ENCODE assay signal across 24 mouse cellular contexts in the genomic region with DNA sequence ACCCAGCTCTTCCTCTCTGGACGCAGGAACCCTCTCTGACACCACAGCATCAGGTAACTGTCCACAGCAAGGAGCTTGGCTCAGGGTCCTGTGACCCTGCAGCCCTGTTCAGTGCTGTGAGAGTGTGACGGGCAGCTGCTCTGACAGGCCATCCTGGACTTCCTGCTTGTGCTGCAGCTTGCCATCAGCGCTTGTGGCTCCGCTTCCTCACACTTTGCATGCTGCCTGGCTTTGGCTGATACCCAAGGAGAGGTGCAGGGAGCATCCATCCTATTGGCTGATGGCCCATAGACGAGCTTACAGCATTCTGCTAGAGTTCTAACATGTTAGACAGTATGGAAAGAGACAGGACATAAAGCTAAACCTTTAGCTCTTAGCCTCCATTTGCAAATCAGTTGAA.
A peak's percentile ranks its signal among the peaks of the same experiment; 100 is the strongest.
DNase-seq lines count a peak whose midpoint lies in the region; ATAC-seq and TF ChIP-seq lines count a peak whose summit lies in the region.
"Had no signal": no experiment of that assay in that cellular context is flagged by ENCODE, and none has a peak within 500 bp of the region (broad histone marks: within the 10 kb centered on the region; RNA-seq: fewer than 3 reads in every experiment).

No protein-coding gene starts in this region.

- peaks cover 97% of the 10 kb centered on the region for H3K36me3 ChIP-seq in lung, embryonic 14.5 days (ENCODE audit: insufficient read depth)
- peaks cover 79% of the 10 kb centered on the region for H3K36me3 ChIP-seq in lung, postnatal 0 days (ENCODE audit: insufficient read depth, low read length)
- H3K36me3 ChIP-seq in intestine, embryonic 15.5 days, result peaks cover 77% of the 10 kb centered on the region

- no peaks in the 10 kb centered on the region for H3K27me3 ChIP-seq in lung, embryonic 14.5 days (ENCODE audit: insufficient read depth, low read length)
- H3K27me3 ChIP-seq in lung, postnatal 0 days (replicated peaks; ENCODE audit: insufficient read depth, low read length), result no peaks in the 10 kb centered on the region
- no peaks in the 10 kb centered on the region for H3K27me3 ChIP-seq in intestine, embryonic 15.5 days (replicated peaks)
- H3K27me3 ChIP-seq: embryonic facial prominence, embryonic 13.5 days; forebrain, embryonic 12.5 days; heart, embryonic 13.5 days; hindbrain, embryonic 13.5 days; limb, embryonic 13.5 days; liver, embryonic 12.5 days had no signal

- no peak for TF ChIP-seq EP300 in lung, postnatal 0 days (IDR thresholded peaks at IDR 0.05)

- no peaks in the 10 kb centered on the region for H3K9me3 ChIP-seq in lung, embryonic 14.5 days (ENCODE audit: low read depth, low read length)
- no peaks in the 10 kb centered on the region for H3K9me3 ChIP-seq in lung, postnatal 0 days (ENCODE audit: low read length)
- no peaks in the 10 kb centered on the region for H3K9me3 ChIP-seq in intestine, embryonic 15.5 days
- H3K9me3 ChIP-seq: embryonic facial prominence, embryonic 13.5 days; forebrain, embryonic 12.5 days; heart, embryonic 13.5 days; hindbrain, embryonic 13.5 days; limb, embryonic 13.5 days; liver, embryonic 12.5 days had no signal

- H3K4me2 ChIP-seq in lung, embryonic 14.5 days, result no peak overlapping the region
- H3K4me2 ChIP-seq in lung, postnatal 0 days (replicated peaks; ENCODE audit: low read depth, low read length), result no peak overlapping the region
- H3K4me2 ChIP-seq in intestine, embryonic 15.5 days (replicated peaks), result no peak overlapping the region
- H3K4me2 ChIP-seq: embryonic facial prominence, embryonic 13.5 days; forebrain, embryonic 12.5 days; heart, embryonic 13.5 days; hindbrain, embryonic 13.5 days; limb, embryonic 13.5 days; liver, embryonic 12.5 days had no signal

- ATAC-seq in lung, embryonic 14.5 days (ENCODE audit: insufficient read depth), result peak; percentile 28; the same call in 1 of the 2 replicates
- no peak for ATAC-seq in lung, postnatal 0 days
- no peak for ATAC-seq in intestine, embryonic 15.5 days
- ATAC-seq: inflammation-experienced regulatory T-cells, adult 6 months; liver, embryonic 12.5 days had no signal

- DNase-seq in lung, embryonic 14.5 days, result peak; percentile 59
- no peak for DNase-seq in lung, postnatal 0 days (ENCODE audit: low spot score)
- DNase-seq in MN1 (ENCODE audit: low spot score), result peak; percentile 56
- DNase-seq in brain, embryonic 14.5 days (ENCODE audit: low read depth), result peak; percentile 7
- peak; percentile 77 for DNase-seq in cerebellum, adult 9-11 months
- DNase-seq in embryo, embryonic 11 days, result no peak
- no peak for DNase-seq in kidney, postnatal 14 days
- DNase-seq: gastrocnemius, postnatal 25 days; heart, adult 2 months; kidney, adult 8-10 months; kidney, postnatal 25 days; layer of hippocampus, postnatal 36 days; lung, postnatal 14 days; midbrain, embryonic 14.5 days; thymus, postnatal 25 days had no signal

- H3K27ac ChIP-seq in lung, embryonic 14.5 days (ENCODE audit: low read depth), result no peak overlapping the region
- no peak overlapping the region for H3K27ac ChIP-seq in lung, postnatal 0 days (ENCODE audit: low read length)
- H3K27ac ChIP-seq in intestine, embryonic 15.5 days, result no peak overlapping the region
- H3K27ac ChIP-seq: embryonic facial prominence, embryonic 13.5 days; forebrain, embryonic 12.5 days; heart, adult 2 months; heart, embryonic 13.5 days; hindbrain, embryonic 13.5 days; limb, embryonic 13.5 days; liver, embryonic 12.5 days had no signal

- no peak overlapping the region for H3K4me3 ChIP-seq in lung, embryonic 14.5 days (ENCODE audit: low read depth, low read length)
- no peak overlapping the region for H3K4me3 ChIP-seq in lung, postnatal 0 days (ENCODE audit: low read depth, low read length)
- H3K4me3 ChIP-seq in intestine, embryonic 15.5 days (replicated peaks), result no peak overlapping the region
- H3K4me3 ChIP-seq: embryonic facial prominence, embryonic 13.5 days; erythroblast, embryonic 14.5 days; forebrain, embryonic 12.5 days; heart, adult 2 months; heart, embryonic 13.5 days; hindbrain, embryonic 13.5 days; limb, embryonic 13.5 days; liver, embryonic 12.5 days had no signal

- TF ChIP-seq POLR2A in brain, embryonic 14.5 days (IDR thresholded peaks at IDR 0.05; ENCODE audit: borderline replicate concordance, extremely low read depth, insufficient read depth, insufficient read length, poor library complexity, severe bottlenecking), result no peak

- 71% methylated on average over 5 of the region's 5 CpGs for WGBS in lung, embryonic 14.5 days
- 65% methylated on average over 5 of the region's 5 CpGs for WGBS in lung, postnatal 0 days
- 87% methylated on average over 5 of the region's 5 CpGs for WGBS in intestine, embryonic 15.5 days

- no peak for TF ChIP-seq CTCF in lung, embryonic 14.5 days (IDR thresholded peaks at IDR 0.05; ENCODE audit: low read depth)
- no peak for TF ChIP-seq CTCF in lung, postnatal 0 days (IDR thresholded peaks at IDR 0.05)
- no peak for TF ChIP-seq CTCF in brain, embryonic 14.5 days (IDR thresholded peaks at IDR 0.05; ENCODE audit: borderline replicate concordance, extremely low read depth, insufficient read depth, insufficient read length)

- H3K4me1 ChIP-seq in lung, embryonic 14.5 days (ENCODE audit: insufficient read depth), result no peaks in the 10 kb centered on the region
- no peaks in the 10 kb centered on the region for H3K4me1 ChIP-seq in lung, postnatal 0 days (ENCODE audit: insufficient read depth, low read depth, low read length)
- H3K4me1 ChIP-seq in intestine, embryonic 15.5 days (replicated peaks), result no peaks in the 10 kb centered on the region
- H3K4me1 ChIP-seq: embryonic facial prominence, embryonic 13.5 days; forebrain, embryonic 12.5 days; heart, embryonic 13.5 days; hindbrain, embryonic 13.5 days; limb, embryonic 13.5 days; liver, embryonic 12.5 days had no signal

- no peak overlapping the region for H3K9ac ChIP-seq in lung, embryonic 14.5 days
- H3K9ac ChIP-seq in lung, postnatal 0 days (replicated peaks; ENCODE audit: low read depth), result no peak overlapping the region
- H3K9ac ChIP-seq in intestine, embryonic 15.5 days, result no peak overlapping the region
- H3K9ac ChIP-seq: embryonic facial prominence, embryonic 13.5 days; forebrain, embryonic 12.5 days; heart, embryonic 13.5 days; hindbrain, embryonic 13.5 days; limb, embryonic 13.5 days; liver, embryonic 12.5 days had no signal

Comparison
In these comparisons a context has a peak if more than half of its experiments do, and no peak if none do; other contexts are left out.
1. DNase-seq: peak in lung, embryonic 14.5 days (single experiment), MN1 (single experiment), brain, embryonic 14.5 days (single experiment) and cerebellum, adult 9-11 months (single experiment); none in lung, postnatal 0 days (single experiment), embryo, embryonic 11 days (single experiment) and kidney, postnatal 14 days (single experiment).